ENCODE assay signal across 8 mouse cellular contexts in the genomic region with DNA sequence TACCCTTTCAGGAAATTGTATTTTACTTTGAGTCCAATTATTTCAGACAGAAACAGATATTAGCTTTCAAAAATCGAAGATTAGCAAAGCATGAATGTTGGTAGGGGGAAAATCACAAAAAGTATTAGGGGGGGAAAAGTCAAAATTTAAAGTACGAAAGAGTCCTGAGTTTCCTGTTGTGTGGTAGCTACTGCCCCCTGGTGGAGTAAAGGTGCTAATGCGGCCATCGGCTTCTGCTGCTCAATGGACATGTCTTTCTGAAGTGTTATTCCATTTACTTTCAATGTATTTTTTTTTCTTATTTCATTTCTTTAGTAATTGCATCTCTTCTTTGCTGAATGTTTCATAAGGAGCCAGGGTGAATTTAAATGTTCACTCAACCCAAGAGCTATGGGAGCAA.
DNase-seq lines count a peak whose midpoint lies in the region; ATAC-seq and TF ChIP-seq lines count a peak whose summit lies in the region.

No protein-coding gene starts in this region.

- H3K9me3 ChIP-seq in E14TG2a.4 (ENCODE audit: low read length), result peaks cover 21% of the 10 kb centered on the region
- no peaks in the 10 kb centered on the region for H3K9me3 ChIP-seq in lung, embryonic 14.5 days (ENCODE audit: low read depth, low read length)

- no peaks in the 10 kb centered on the region for H3K4me1 ChIP-seq in E14TG2a.4 (replicated peaks; ENCODE audit: low read depth, low read length)
- no peaks in the 10 kb centered on the region for H3K4me1 ChIP-seq in lung, embryonic 14.5 days (ENCODE audit: insufficient read depth)

- no peak overlapping the region for H3K4me3 ChIP-seq in E14TG2a.4 (replicated peaks; ENCODE audit: low read length)
- H3K4me3 ChIP-seq in lung, embryonic 14.5 days (ENCODE audit: low read depth, low read length), result no peak overlapping the region

- 15% methylated on average over 4 of the region's 4 CpGs for WGBS in lung, embryonic 14.5 days

- H3K27me3 ChIP-seq in E14TG2a.4 (ENCODE audit: insufficient read depth, low read length), result no peaks in the 10 kb centered on the region
- H3K27me3 ChIP-seq in lung, embryonic 14.5 days (ENCODE audit: insufficient read depth, low read length), result no peaks in the 10 kb centered on the region

- TF ChIP-seq CTCF in E14TG2a.4 (conservative IDR thresholded peaks at IDR 0.05; ENCODE audit: low read length), result peak; percentile 98
- peak; percentile 87 for TF ChIP-seq CTCF in lung, embryonic 14.5 days (IDR thresholded peaks at IDR 0.05; ENCODE audit: low read depth)

- H3K27ac ChIP-seq in lung, embryonic 14.5 days (ENCODE audit: low read depth), result no peak overlapping the region

- ATAC-seq in lung, embryonic 14.5 days (ENCODE audit: insufficient read depth), result no peak

- DNase-seq in gastrocnemius, adult 18-20 months (ENCODE audit: low spot score), result peak; percentile 38
- no peak for DNase-seq in gastrocnemius, postnatal 25 days
- DNase-seq in c-Kit-positive CD71-positive TER-119-positive erythroid progenitor cells, embryonic 14.5 days (ENCODE audit: low spot score), result peak; percentile 42
- DNase-seq in frontal cortex, postnatal 25 days (ENCODE audit: low spot score in 2 of 2), result peak; percentile 48 to 64
- peak; percentile 31 to 71 for DNase-seq in kidney, postnatal 36 days
- DNase-seq in lung, embryonic 14.5 days, result peak; percentile 84
- peak; percentile 11 for DNase-seq in spleen, adult 12 weeks (ENCODE audit: low spot score)

- no peak overlapping the region for H3K4me2 ChIP-seq in lung, embryonic 14.5 days

- no peaks in the 10 kb centered on the region for H3K36me3 ChIP-seq in E14TG2a.4 (ENCODE audit: insufficient read depth, low read length)
- no peaks in the 10 kb centered on the region for H3K36me3 ChIP-seq in lung, embryonic 14.5 days (ENCODE audit: insufficient read depth)

- no peak overlapping the region for H3K9ac ChIP-seq in lung, embryonic 14.5 days
